Mouse (Mus musculus) midbrain, embryonic 16.5 days (tissue): ENCODE data around the gene Olfr725. TPM values are rescaled to one million over a fixed set of nuclear protein-coding genes. Genes with fewer than 3 reads are reported as not detected.

Source experiments
- polyA plus RNA-seq: library from polyadenylated mRNA; unstranded; fragments of >200 nt; fragmentation: Nextera tagmentation; extraction: Ambion mirVana; gene quantifications from 2 replicates; pipeline ENCODE4 v1.2.1, GENCODE M21; 2015

The Olfr725 gene
- polyA plus RNA-seq, 1 experiment from 2014 or later = not detected

Other genes with a start within 250 kb of the Olfr725 start
- not detected in 2 replicates for gene Olfr722, start 138.4 kb downstream of the Olfr725 start, polyA plus RNA-seq
- gene Olfr723, start 108.6 kb downstream of the Olfr725 start, polyA plus RNA-seq = not detected in 2 replicates
- gene Olfr724, start 77.1 kb downstream of the Olfr725 start, polyA plus RNA-seq = not detected in 2 replicates
- not detected in 2 replicates for gene Olfr726, start 50.6 kb upstream of the Olfr725 start, polyA plus RNA-seq
- not detected in 2 replicates for gene Olfr727, start 82.8 kb upstream of the Olfr725 start, polyA plus RNA-seq
- not detected in 2 replicates for gene Olfr728, start 102.3 kb upstream of the Olfr725 start, polyA plus RNA-seq
- gene Olfr729, start 112.5 kb upstream of the Olfr725 start, polyA plus RNA-seq = not detected in 2 replicates
- not detected in 2 replicates for gene Olfr730, start 147.8 kb upstream of the Olfr725 start, polyA plus RNA-seq
- gene Olfr731, start 201.5 kb upstream of the Olfr725 start, polyA plus RNA-seq = not detected in 2 replicates
- not detected in 2 replicates for gene Olfr732, start 243.8 kb upstream of the Olfr725 start, polyA plus RNA-seq